Mouse (Mus musculus) heart, embryonic 14.5 days (tissue): ENCODE results near the gene Barhl1. TPM values are rescaled to one million over a fixed set of nuclear protein-coding genes. Genes with fewer than 3 reads are reported as not detected.

Source experiments
- ATAC-seq: fragments of 200-750 bp; cut with Nextera tagmentation; 2 replicates; pipeline ENCODE4 v1.8.0; 2017; ENCODE audit warnings: low read depth, moderate TSS enrichment; ENCODE audit not compliant: insufficient number of reproducible peaks, insufficient read depth, low FRiP score
- H3K27ac ChIP-seq, 2 experiments: fragments of 200-500 bp in 1 of 2; fragments of 300-500 bp in 1 of 2; sonication (generic) in 1 of 2; replicated peaks in 1 of 2; 2 replicates each; pipeline ENCODE4 v1.5.1; 2012 to 2014; ENCODE audit warnings: low read depth in 2 of 2, low read length in 2 of 2, control low read depth in 1 of 2, mild to moderate bottlenecking in 1 of 2, mixed read lengths in 1 of 2; ENCODE audit not compliant: control insufficient read depth in 1 of 2, insufficient read depth in 1 of 2
- H3K27me3 ChIP-seq: fragments of 300-500 bp; sonication (generic); 2 replicates; pipeline ENCODE4 v1.6.1; 2014; ENCODE audit warnings: mild to moderate bottlenecking, low read length, control low read depth; ENCODE audit not compliant: control insufficient read depth, insufficient read depth
- H3K36me3 ChIP-seq: fragments of 300-500 bp; sonication (generic); 2 replicates; pipeline ENCODE4 v1.6.1; 2014; ENCODE audit warnings: mild to moderate bottlenecking, control low read depth, low read length, mixed read lengths; ENCODE audit not compliant: control insufficient read depth, insufficient read depth
- H3K4me1 ChIP-seq, 2 experiments: fragments of 200-500 bp in 1 of 2; fragments of 300-500 bp in 1 of 2; sonication (generic) in 1 of 2; 2 replicates each; pipeline ENCODE4 v1.6.1; 2012 to 2014; ENCODE audit warnings: low read length in 2 of 2, control low read depth in 1 of 2, mixed read lengths in 1 of 2; ENCODE audit not compliant: control insufficient read depth in 2 of 2, insufficient read depth in 2 of 2
- H3K4me2 ChIP-seq: fragments of 300-500 bp; sonication (generic); 2 replicates; pipeline ENCODE4 v1.6.1; 2014; ENCODE audit warnings: mild to moderate bottlenecking, low read length
- H3K4me3 ChIP-seq, 2 experiments: fragments of 200-500 bp in 1 of 2; fragments of 300-500 bp in 1 of 2; sonication (generic) in 1 of 2; 2 replicates each; pipeline ENCODE4 v1.5.1; 2012 to 2014; ENCODE audit warnings: low read length in 2 of 2, mild to moderate bottlenecking in 2 of 2, control low read depth in 1 of 2, low read depth in 1 of 2, moderate library complexity in 1 of 2; ENCODE audit not compliant: control insufficient read depth in 1 of 2, insufficient read depth in 1 of 2
- H3K9ac ChIP-seq: fragments of 300-500 bp; sonication (generic); 2 replicates; pipeline ENCODE4 v1.6.1; 2014; ENCODE audit warnings: mild to moderate bottlenecking, low read length
- H3K9me3 ChIP-seq: fragments of 300-500 bp; sonication (generic); 2 replicates; pipeline ENCODE4 v1.6.1; 2016; ENCODE audit warnings: low read length, control low read depth; ENCODE audit not compliant: control insufficient read depth
- WGBS: fragments of 180-500 bp; shearing (Covaris S2); extraction: QIAGEN DNeasy Blood & Tissue Kit; methylation state at CpG from one replicate; pipeline ENCODE4 v1.1.7; 2014; 5-methylcytosine and 5-hydroxymethylcytosine counted together
- polyA plus RNA-seq: library from polyadenylated mRNA; unstranded; fragments of >200 nt; fragmentation: Nextera tagmentation; extraction: Ambion mirVana; gene quantifications from 2 replicates; pipeline ENCODE4 v1.2.1, GENCODE M21; 2014

Barhl1 gene
- polyA plus RNA-seq, 1 experiment from 2014 or later = not detected

DNA sequence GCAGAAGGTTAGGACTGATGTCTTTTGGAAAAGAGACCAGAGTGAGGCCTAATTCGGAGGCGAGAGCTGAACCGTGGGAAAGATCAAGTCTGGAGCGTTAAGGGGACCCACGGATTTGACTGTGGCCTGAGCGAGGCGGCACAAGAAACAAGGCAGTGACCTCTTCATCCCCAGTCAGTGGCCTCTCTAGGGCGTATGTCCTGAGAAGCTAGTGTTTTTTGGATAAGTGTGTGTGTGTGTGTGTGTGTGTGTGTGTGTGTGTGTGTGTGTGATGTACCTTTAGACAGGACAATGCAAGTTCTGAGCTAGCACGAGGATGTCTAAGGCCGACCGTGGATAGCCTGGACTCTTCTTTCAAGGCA is 669 bp upstream of the Barhl1 start:
- 6% methylated on average over 11 of the region's 11 CpGs for WGBS
- Histone ChIP-seq H3K4me3 (no peak overlapping the region), H3K4me2 (no peak overlapping the region), H3K9ac (no peak overlapping the region), H3K4me1 (no peaks in the 10 kb centered on the region; a peak in 1 of 4 replicates), H3K27ac (no peak overlapping the region), H3K36me3 (no peaks in the 10 kb centered on the region), H3K9me3 (no peaks in the 10 kb centered on the region), H3K27me3 (peaks cover 94% of the 10 kb centered on the region)
- ATAC-seq = no peak

DNA sequence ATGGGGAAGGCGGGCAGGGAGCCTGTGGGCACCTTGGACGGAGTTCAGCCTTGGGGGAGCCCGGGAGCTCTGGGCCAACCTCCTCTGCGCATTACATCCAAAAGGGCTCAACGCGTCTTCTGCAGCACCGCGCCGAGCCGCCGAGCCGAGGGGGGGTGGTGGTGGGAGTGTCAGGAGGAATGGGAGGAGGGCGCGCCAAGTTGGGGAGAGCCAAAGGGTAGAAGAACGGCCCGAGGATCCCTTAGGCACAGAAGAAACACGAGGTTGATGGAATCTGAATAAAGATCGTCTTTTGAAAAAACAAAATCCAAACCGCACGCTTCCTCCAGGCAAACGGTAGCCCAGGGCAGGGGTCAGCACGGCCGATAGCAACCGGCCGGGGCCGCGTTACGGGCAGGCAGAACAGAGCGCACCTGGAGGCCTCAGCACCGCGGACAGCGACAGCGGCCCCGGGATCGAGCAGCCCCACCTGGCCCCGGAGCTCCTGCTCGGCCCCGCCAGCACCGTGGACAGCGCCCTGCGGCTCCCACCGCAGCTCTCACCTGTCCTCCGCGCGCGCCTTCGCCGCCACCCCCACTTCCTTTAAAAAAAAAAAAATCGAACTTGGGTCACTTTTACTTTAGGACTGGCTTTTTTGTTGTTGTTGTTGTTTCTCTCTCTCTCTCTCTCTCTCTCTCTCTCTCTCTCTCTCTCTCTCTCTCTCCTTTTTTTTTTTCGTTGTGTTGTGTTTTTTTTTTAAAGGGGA is 528 bp downstream of the Barhl1 start:
- ATAC-seq = 0 out of 2 replicates have a peak, but pooled peaks have one; percentile 50
- no peaks in the 10 kb centered on the region for H3K9me3 ChIP-seq
- H3K27me3 ChIP-seq = peaks cover 97% of the 10 kb centered on the region
- no peak overlapping the region for H3K27ac ChIP-seq
- WGBS = 1% methylated on average over 48 of the region's 50 CpGs
- H3K4me3 ChIP-seq = no peak overlapping the region; a peak in 1 of 4 replicates
- H3K36me3 ChIP-seq = no peaks in the 10 kb centered on the region
- no peak overlapping the region for H3K4me2 ChIP-seq
- H3K4me1 ChIP-seq = no peaks in the 10 kb centered on the region; a peak in 1 of 4 replicates
- H3K9ac ChIP-seq = no peak overlapping the region

DNA sequence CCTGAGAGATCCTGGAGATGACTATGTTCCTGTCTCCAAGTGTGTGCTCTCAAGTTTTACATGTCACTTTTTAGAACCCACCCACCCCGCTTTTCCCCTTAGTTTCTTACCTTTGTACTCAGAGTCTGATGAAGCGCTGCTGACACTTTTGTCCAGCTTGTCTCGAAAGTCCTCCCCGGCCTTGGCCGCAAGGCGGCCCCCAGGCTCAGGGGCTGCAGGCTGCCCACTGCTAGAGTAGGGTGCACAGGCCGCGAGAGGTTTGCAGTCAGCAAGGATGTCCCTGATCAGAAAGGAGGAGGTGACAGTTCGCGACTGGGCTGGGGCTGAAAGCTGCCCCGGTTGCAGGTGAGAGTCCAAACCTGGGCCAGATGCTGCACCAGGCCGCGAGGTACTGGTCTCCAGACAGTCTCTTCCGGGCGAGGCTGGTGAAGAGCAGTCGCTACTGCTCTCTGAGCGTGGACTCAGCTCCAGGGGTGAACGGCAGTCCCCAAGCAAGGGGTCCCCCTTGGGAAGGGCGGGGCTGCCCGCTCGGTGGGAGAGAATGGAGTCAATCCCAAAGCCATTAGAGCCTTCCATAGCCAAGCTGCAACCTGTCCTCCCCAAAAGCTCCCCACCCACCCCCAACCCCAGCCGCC is 1.2 kb downstream of the Barhl1 start:
- Histone ChIP-seq H3K27ac (no peak overlapping the region), H3K36me3 (no peaks in the 10 kb centered on the region), H3K4me2 (no peak overlapping the region), H3K9ac (no peak overlapping the region), H3K9me3 (no peaks in the 10 kb centered on the region), H3K4me3 (no peak overlapping the region), H3K4me1 (no peaks in the 10 kb centered on the region; a peak in 1 of 4 replicates), H3K27me3 (peaks cover 97% of the 10 kb centered on the region)
- 8% methylated on average over 22 of the region's 22 CpGs for WGBS
- ATAC-seq = no peak

DNA sequence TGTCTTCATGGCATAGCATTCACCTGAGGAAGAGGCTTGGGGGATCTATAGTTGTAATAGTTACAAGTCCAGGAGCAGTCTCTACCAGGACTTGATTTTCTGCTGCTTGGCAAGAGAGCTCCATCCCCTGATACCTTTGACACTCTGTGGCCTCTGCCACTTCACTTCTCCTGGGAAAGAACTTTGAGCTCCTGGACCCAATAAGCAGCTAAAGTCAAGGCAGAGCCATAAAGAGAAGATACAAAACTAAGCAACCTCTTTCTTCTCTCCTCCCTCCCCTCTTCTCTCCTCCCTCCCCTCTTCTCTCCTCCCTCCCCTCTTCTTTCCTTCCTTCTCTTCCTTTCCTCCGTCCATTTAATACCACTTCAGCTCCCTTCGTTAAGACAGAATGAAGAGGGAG is 2.3 kb downstream of the Barhl1 start:
- H3K27ac ChIP-seq = no peak overlapping the region
- WGBS = 12% methylated on average over 2 of the region's 2 CpGs
- ATAC-seq = no peak
- no peak overlapping the region for H3K9ac ChIP-seq
- no peaks in the 10 kb centered on the region for H3K9me3 ChIP-seq
- H3K4me2 ChIP-seq = no peak overlapping the region
- no peak overlapping the region for H3K4me3 ChIP-seq
- H3K36me3 ChIP-seq = no peaks in the 10 kb centered on the region
- H3K27me3 ChIP-seq = peaks cover 99% of the 10 kb centered on the region
- peaks cover under 1 to 4% of the 10 kb centered on the region in 2 experiments; a peak in 2 of 4 replicates for H3K4me1 ChIP-seq

DNA sequence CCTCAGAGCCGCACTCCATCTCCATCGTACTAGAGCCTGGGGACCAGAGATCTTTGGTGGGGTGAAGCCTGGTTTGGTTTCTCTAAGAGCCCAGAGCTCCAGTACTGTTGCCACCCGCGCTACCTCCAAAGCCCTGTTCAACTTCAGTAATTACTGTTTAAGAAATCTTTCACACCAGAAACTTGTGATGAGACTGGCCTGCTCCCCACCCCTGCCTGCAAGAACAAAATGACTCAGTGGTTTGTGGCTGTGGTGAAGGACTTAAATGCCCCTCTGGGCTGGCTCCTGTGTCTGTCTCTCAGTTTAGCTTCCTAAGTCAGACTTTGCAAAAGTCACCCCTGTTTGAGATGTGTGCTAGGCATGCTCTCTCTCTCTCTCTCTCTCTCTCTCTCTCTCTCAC is 3.5 kb downstream of the Barhl1 start:
- Histone ChIP-seq H3K36me3 (no peaks in the 10 kb centered on the region), H3K27ac (no peak overlapping the region), H3K9ac (no peak overlapping the region), H3K4me3 (no peak overlapping the region), H3K27me3 (peaks cover 98% of the 10 kb centered on the region), H3K9me3 (no peaks in the 10 kb centered on the region), H3K4me1 (peaks cover 10 to 16% of the 10 kb centered on the region in 2 experiments; a peak in 3 of 4 replicates), H3K4me2 (no peak overlapping the region)
- WGBS = 3% methylated on average over 4 of the region's 4 CpGs
- ATAC-seq = no peak

DNA sequence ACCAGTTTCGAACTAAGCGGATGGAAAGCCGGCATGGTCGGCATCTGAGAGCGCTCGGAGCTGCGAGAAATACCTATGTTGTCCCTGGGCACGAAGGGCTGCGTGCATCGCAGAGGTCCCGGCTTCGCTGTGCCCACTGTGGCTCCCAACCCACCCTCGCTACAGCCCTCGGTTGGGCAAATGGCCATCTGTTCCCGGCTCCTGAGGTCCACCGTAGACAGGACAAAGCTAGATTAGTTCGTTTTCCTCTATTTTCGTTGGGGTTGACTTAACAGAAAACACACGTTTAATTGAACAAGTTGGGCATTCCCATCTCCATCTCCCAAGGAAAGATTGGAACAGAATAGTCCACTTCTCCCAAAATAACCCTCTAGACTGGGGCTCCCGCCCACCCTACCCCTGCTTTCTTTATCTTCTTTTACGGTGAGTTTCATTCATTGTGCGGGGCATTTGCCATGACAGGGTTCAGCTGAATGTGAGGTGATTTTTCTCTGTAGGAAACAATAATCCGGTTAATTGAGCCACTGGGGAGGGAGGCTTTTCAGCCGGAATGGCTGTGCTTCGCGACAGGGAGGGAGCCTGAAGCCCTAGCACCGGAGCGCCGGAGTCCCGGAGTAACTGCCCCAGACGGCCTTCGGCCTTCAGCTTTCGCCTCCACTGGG is 4.3 kb downstream of the Barhl1 start:
- H3K27ac ChIP-seq = no peak overlapping the region
- no peak overlapping the region for H3K4me3 ChIP-seq
- no peaks in the 10 kb centered on the region for H3K36me3 ChIP-seq
- no peak overlapping the region for H3K4me2 ChIP-seq
- no peaks in the 10 kb centered on the region for H3K9me3 ChIP-seq
- peaks cover 98% of the 10 kb centered on the region for H3K27me3 ChIP-seq
- 2% methylated on average over 33 of the region's 33 CpGs for WGBS
- no peak overlapping the region for H3K9ac ChIP-seq
- ATAC-seq = no peak
- peaks cover 10 to 18% of the 10 kb centered on the region in 2 experiments; a peak in 3 of 4 replicates for H3K4me1 ChIP-seq

DNA sequence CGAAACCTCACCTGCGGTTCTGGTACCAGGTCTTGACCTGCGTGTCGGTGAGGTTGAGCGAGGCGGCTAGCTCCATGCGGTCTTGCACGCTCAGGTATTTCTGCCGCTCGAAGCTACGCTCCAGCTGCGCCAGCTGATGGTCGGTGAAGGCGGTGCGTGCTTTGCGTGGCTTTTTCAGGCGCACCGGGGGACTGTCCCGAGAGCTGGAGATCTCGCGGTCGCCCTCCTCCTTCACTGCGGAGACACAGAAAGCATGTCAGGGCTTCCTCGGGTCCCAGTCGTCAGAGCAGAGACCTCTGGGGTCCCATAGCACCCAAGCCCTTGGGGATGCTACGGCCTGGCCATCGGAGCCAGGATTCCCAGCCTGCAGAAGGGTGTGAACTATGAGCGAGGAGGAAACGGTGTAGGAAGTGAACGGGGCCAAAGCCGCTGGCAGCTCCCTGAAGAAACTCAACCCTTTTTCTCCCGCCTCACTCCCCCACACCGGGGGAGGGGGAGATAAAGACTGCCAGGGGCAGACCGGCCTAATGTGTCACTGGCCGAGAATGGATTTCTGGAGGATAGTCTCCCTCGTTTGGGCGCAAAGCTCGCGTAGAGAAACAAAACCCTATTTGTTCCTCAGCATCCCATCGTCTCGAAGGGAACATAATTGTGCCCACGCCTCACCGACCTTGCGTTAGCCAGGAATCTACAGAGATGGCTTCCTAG is 5.0 kb downstream of the Barhl1 start:
- no peaks in the 10 kb centered on the region for H3K36me3 ChIP-seq
- peaks cover 98% of the 10 kb centered on the region for H3K27me3 ChIP-seq
- H3K4me2 ChIP-seq = no peak overlapping the region
- H3K4me1 ChIP-seq = peaks cover 10 to 18% of the 10 kb centered on the region in 2 experiments; a peak in 3 of 4 replicates
- no peak for ATAC-seq
- H3K4me3 ChIP-seq = no peak overlapping the region
- WGBS = 1% methylated on average over 44 of the region's 44 CpGs
- H3K9ac ChIP-seq = no peak overlapping the region
- no peak overlapping the region for H3K27ac ChIP-seq
- no peaks in the 10 kb centered on the region for H3K9me3 ChIP-seq
